Mouse (Mus musculus) left cerebral cortex, postnatal 36 days (tissue): Measurements from ENCODE around the gene Ulk2. TPM values are rescaled to one million over a fixed set of nuclear protein-coding genes. Genes with fewer than 3 reads are reported as not detected.
"Not testable (repeated sequence)": the region's sequence is repeated elsewhere in the genome, so short reads cannot be mapped to it uniquely, and the experiment has no call there.

Experiments
- DNase-seq, 2 experiments: peaks; one replicate each; pipeline ENCODE4 v3.0.0; 2021 to 2022; ENCODE audit warnings: low spot score in 2 of 2, mixed read lengths in 1 of 2
- intact Hi-C: fragments of 180-260 bp; cut with DNase I; formaldehyde crosslinking; loops from one replicate; pipeline ENCODE4 v1.15.1; 2025
- total RNA-seq, 2 experiments: library from RNA; stranded (reverse); gene quantifications; 2 replicates each; pipeline ENCODE4 v1.2.3; 2021

The Ulk2 gene
- 10 to 100 TPM; 82.1 to 82.8 TPM for total RNA-seq

DNA sequence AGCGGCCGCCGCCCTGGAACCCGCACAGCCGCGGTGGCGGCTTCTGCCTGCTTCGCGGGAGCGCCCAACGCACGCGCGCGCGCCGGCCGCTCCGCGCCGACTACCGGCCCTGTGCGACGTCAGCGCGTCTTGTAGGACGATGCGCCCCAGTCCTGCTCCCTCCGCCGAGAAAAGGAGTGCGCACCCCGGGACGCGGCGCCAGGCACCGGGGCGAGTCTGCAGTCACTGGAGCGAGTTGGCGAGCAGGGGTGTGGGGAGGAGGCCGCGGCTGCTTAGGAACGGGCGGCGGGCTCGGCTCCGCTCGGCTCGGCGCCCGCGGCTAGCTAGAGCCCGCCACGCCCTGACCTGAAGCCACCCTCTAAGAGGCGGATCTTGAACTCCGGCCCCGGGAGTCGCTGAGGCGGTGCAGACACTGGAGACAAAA, at the start of gene Ulk2:
Gene Ulk2, minus strand, starts transcription at position 86 of the 424 bp plus-strand sequence.
- intact Hi-C loops: no loop called here

DNA sequence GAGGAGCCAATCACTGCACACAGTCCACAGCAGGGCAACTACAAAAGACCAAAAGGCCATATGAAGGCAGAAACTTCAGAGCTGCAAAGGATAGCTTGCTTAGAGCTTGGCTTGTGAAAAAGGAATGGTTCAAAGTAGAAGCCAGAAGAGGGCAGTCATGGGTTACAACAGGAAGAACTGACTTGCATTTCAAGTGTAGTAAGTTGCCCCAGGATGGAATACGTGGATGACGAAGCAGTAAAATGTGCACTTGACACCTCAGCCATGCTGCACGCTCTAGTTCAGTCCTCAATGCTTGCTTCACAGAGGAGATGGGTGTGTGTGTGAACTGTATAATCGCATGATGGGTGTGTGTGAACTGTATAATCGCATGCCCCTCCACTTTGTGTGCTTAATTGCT, 27.3 kb upstream of the Ulk2 start:
- no peak for DNase-seq
- intact Hi-C loops: no loop called here

More for the DNA sequence above, at the start of gene Ulk2:
- DNase-seq: peak; percentile 93

DNA sequence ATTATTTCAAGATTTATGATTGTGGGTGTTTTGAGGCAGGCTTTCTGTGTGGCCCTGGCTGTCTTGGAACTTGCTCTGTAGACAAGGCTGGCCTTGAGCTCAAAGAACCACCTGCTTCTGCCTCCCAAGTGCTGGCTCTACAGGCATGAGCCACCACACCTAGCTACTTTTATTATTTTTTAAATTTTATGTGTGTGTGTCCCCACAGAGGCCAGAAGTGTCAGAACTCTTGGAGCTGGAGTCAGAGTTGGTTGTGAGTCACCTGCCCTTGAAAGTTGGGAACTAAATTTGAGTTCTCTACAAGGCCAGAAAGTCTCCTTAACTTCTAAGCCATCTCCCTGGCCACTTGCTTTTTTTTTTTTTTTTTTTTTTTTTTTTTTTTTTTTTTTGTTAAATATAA, 25.0 kb upstream of the Ulk2 start:
- no peak for DNase-seq

DNA sequence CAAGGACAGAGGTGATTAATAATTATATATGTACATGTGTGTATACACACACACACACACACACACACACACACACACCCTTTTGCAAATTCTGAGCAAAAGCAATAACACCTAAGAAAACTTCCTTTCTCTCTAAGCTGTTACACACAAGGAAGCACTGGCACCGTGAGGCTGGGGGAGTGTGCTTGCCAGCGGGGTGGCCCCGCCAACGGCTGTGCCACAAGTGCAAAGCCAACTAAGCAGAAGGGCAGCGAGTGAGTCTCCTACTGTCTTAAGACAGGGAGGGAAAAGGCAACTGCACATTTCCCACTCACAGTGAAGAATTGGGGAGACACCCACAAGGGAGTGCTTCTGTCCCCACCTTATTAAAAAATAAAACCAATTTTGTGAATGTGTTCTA, 17.0 kb upstream of the Ulk2 start:
- intact Hi-C loops: no loop called here
- no peak for DNase-seq

More for the DNA sequence above, 25.0 kb upstream of the Ulk2 start:
- intact Hi-C loops: no loop called here

DNA sequence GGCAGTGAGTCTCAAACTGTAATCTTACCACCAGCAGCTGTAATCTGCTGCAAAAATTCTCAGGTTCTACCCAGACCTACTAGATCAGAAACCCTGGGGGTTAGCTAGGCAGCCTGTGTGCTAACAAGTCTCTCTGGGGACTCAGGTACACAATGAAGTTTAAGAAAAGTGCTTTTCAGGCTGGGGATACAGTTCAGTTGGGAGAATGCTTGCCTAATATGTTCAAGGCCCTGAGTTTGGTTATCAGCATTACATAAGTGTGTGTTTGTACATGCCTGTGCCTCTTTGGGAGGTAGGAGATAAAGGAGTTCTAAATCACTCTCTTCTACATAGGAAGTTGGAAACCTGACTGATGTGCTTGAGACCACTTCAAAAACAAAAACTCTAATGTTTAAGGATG, 12.0 kb upstream of the Ulk2 start:
- intact Hi-C loops: no loop called here

GRCm38 (mm10) chr11:61861781-61862547, 7.1 kb upstream of the Ulk2 start:
- intact Hi-C loops: no loop called here
- DNase-seq: no peak

More for the DNA sequence above, 12.0 kb upstream of the Ulk2 start:
- no peak for DNase-seq

- DNase-seq: no peak
- intact Hi-C loops: no loop called here
Measured at GRCm38 (mm10) chr11:61859316-61859715, 4.4 kb upstream of the Ulk2 start.

DNA sequence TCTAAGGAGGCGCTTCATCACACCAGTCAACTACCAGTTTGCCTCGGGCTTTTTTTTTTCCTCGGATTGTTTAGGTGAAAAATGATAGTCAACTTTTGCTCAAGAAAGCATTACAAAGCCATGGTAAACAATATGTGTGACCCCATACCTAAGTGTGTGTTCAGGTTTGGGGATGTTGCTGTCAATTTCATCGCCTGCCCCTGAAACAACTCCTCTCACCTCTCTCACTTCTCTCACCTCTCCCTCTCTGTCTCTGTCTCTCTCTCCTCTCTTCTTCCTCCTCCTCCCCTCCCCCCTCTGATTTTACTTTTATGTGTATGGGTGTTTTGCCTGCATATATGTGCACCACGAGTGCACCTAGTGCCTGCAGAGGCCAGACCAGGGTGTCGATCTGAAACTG, 666 bp upstream of the Ulk2 start:
- intact Hi-C loops: no loop called here

GRCm38 (mm10) chr11:61854211-61854987, 474 bp downstream of the Ulk2 start:
- intact Hi-C loops: no loop called here
- peak; percentile 84 to 89 for DNase-seq

More for the DNA sequence above, 666 bp upstream of the Ulk2 start:
- DNase-seq: no peak

- DNase-seq: no peak
- intact Hi-C loops: no loop called here
Measured at GRCm38 (mm10) chr11:61853659-61854058, 1.2 kb downstream of the Ulk2 start.

GRCm38 (mm10) chr11:61852916-61853315, 2.0 kb downstream of the Ulk2 start:
- intact Hi-C loops: no loop called here
- DNase-seq: no peak

DNA sequence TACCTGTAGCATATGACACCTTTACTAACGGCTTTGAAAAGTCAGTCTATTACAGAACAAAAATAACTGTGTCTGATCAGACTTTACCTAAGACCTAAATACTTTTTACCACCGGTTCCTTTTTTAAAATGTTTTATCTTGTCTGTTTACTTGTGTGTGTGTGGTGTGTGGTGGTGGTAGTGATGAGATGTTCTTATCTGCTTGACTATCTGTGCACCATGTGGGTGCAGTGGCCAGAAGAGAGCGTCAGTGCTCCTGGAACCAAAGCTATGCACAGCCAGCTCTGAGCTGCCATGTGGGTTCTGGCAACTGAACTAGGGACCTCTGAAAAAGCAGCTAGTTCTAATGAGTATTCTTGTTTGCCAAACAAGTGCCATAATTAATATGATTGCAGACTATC, 3.7 kb downstream of the Ulk2 start:
- no peak for DNase-seq
- intact Hi-C loops: no loop called here

- intact Hi-C loops, DNase-seq: not testable (repeated sequence)
Measured at GRCm38 (mm10) chr11:61840663-61841062, 14.2 kb downstream of the Ulk2 start.

DNA sequence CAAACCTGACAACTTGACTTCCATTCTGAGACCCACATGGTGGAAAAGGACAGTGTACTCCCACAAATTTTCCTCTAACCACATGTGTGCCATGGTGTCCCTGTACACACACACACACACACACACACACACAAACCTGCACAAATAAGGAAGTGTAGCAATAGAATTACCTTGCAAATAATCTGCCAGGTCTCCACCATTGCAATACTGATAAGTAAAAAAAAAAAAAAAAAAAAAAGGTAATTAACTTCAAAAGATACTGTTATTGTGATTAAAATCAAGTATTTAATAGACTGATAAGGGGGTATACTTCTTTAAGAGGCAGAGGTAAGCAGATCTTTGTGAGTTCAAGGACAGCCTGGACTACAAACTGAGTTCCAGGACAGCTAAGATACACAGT, 14.9 kb downstream of the Ulk2 start:
- DNase-seq: no peak
- intact Hi-C loops: no loop called here

GRCm38 (mm10) chr11:61839182-61839581, 15.7 kb downstream of the Ulk2 start:
- DNase-seq: no peak
- intact Hi-C loops: no loop called here

GRCm38 (mm10) chr11:61809793-61810192, 45.1 kb downstream of the Ulk2 start:
- no peak for DNase-seq
- intact Hi-C loops: no loop called here

DNA sequence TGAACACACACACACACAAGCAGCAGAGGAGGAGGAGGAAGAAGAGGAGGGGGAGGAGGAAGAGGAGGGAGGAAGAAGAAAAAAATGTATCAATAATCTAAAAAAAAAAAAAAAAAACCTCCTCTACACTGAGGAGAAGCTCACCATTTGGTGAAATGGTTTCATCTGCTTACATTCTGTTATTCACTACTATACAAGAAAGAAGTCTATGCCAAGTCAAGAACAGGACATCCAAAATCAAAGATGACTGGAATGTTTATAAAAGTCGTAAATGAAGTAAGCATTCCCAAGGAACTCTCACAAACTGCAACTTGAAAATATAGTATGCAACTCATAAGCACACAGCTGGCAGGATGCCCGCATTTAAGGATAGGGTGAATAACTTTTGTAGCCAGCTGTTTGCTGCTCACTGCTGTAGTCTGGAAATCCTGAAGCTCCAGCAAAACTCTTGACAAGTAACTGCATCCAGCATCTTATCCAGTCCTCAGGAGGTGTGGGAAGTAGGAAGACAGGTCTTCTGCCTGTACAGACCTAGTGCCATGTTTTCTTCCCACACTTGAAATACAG, 46.2 kb downstream of the Ulk2 start:
- intact Hi-C loops: no loop called here
- no peak for DNase-seq

DNA sequence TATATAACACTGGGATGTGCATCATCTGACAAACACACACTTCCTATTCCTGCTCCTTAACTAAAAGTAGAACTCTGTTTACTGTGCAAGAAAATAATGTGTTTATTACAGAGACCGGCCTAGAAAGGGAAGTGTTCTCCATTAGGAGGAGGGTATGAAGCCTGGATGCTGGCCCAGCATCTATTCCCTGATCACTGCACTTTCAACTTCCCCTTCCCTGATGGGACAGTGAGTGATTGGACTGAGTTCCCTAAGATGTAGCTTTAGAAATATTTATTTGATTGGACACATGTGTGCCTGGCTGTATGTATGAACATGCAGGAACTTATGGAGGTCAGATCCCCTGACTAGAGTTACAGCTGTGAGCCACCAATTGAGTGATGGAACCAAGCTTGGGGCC, 61.4 kb downstream of the Ulk2 start:
- DNase-seq: no peak
- intact Hi-C loops: no loop called here

- no peak for DNase-seq
- intact Hi-C loops: no loop called here
Measured at GRCm38 (mm10) chr11:61788550-61788949, 66.3 kb downstream of the Ulk2 start.

GRCm38 (mm10) chr11:61782526-61782925, 72.3 kb downstream of the Ulk2 start:
- intact Hi-C loops, DNase-seq: not testable (repeated sequence)
